Mouse (Mus musculus) layer of hippocampus, adult 11-12 months (tissue): ENCODE data around the gene Cdc37.

ENCODE experiments used
- DNase-seq: peaks from one replicate; pipeline ENCODE4 v3.0.0; 2022; ENCODE audit warnings: low spot score

Cdc37 gene

GRCm38 (mm10) chr9:21135941-21136381, 13.8 kb downstream of the Cdc37 start:
- no peak for DNase-seq

GRCm38 (mm10) chr9:21135329-21135890, 14.4 kb downstream of the Cdc37 start:
- no peak for DNase-seq

DNA sequence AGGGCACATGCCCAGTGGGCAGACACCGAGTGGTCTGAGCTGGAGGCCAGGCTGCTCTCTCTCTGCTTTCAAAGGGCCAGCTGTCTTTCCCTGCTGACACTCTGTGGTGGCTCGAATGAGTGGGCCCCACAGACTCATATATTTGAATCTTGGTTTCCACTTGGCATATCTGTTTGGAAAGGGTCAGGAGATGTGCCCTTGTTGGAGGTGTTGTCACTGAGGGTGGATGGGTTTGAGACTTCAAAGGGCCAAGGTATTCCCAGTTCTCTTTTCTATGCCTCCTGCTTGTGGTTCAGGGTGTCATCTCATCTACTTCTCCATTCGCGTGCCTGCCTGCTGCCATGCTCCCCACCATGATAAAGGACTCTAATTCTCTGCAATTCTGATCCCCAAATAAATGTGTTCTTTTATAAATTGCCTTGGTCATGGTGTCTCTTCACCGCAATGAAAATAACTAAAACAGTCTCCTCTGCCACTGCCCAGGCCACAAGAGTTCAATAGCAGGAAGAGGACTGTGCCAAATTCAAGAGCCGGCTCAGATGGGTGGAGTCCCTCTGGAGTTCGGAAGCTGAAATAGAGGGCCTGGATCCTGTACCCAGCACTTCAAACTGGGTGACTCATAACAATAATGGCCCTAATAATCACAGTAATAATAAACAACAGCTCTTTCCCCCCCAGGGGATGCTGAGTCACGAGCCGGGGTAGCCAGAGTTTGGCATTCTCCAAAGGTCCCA, 15.0 kb downstream of the Cdc37 start:
- DNase-seq, result no peak

- DNase-seq, result no peak
Measured at GRCm38 (mm10) chr9:21133064-21133707, 16.6 kb downstream of the Cdc37 start.

- no peak for DNase-seq
Measured at GRCm38 (mm10) chr9:21132102-21132775, 17.5 kb downstream of the Cdc37 start.

GRCm38 (mm10) chr9:21131059-21131956, 18.5 kb downstream of the Cdc37 start, which contains the start of gene Tyk2:
TSS of gene Tyk2 (minus strand) at chr9:21131243.
- peak; percentile 96 for DNase-seq

DNA sequence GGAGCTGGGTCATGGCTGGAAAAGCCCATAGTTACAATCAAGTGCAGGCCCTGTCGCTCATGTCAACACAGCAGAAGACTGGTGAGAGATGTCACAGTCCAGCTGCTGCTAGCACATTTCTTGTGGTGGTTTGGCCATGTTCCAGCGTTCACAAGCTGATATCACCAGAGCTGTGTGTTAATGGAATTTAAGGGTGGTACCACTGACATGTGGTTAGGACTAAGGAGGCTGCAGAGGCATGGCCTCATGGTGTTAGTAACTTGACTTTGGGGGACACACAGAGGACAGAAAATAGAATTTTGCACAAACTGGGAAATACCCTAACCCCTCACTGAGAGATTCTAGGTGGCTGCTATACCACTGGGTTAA, 23.5 kb downstream of the Cdc37 start:
- DNase-seq, result no peak

DNA sequence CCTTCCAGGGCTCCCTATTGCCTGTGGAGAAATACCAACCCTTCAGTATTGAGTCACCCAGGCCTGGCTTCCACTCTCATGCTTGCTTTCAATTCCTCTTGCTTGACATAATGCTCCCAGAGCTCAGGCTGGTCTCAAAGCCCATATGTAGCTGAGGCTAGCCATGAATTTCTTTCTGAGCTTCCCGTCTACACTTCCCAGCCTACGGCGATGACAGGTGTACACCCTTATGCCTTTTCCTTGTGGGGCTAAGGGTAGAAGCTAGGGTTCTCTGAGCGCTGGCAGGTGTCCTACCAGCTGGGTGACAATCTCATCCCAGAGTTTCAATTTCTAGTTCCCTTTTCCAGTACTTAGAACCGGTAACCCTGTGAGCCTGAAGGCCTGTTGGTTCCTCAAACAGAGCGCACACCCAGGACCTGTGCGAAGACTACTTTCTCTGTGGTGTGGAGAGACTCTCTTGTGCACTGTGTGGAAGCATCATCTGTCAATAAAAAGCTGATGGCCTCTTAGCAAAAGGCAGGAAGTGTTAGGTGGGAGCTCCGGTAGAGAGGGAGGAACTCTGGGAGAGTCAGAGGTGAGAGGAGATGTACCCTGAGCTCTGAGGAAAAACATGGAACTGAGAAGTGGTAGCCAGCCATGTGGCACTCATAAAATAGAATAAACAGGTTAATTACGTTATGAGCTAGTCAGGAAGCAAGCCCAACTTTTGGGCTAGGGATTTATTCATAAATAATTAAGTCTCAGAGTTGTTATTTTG, 24.1 kb downstream of the Cdc37 start:
- DNase-seq, result no peak

GRCm38 (mm10) chr9:21124837-21125236, 24.9 kb downstream of the Cdc37 start:
- DNase-seq, result no peak

DNA sequence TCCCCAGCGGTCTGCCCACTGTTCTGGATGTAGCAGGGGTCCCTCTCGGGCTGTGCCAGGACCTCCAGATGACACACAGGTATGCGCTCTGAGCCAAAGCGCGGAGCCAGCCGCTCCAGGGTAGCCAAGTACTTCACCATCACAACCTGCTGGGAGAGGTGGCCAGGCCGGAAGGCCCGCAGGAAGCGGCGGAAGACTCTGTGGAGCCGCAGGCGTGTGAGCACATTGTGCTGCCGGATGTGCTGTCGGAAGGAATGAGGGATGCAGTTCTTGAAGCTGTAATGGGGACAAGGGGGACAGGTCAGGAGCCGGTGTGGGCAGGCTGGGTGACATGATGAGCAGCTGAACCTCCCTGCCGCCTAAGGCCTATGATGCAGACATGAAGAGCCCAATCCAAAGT, 28.3 kb downstream of the Cdc37 start:
- no peak for DNase-seq

GRCm38 (mm10) chr9:21117073-21117472, 32.7 kb downstream of the Cdc37 start:
- no peak for DNase-seq

GRCm38 (mm10) chr9:21115105-21115504, 34.7 kb downstream of the Cdc37 start:
- no peak for DNase-seq

- DNase-seq, result no peak
Measured at GRCm38 (mm10) chr9:21114190-21114589, 35.6 kb downstream of the Cdc37 start.

DNA sequence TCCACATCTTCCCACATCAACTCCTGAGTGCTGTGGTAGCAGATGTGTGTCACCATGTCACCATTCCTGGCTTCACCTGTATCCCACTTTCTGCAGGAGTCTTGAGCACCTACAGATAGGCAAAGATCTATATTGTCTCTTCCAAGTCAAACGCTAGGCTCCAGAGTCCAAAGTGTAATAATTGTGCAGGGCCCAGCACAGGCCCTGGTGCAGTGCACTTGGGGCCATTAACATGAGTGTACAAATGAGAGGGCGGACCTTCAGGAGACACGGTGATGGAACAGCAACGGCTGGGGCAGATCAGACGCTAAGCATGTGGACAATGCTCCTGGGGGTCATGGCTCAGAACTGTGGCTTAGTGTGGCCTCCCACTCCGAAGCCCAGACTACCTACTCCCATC, 36.0 kb downstream of the Cdc37 start:
- no peak for DNase-seq

DNA sequence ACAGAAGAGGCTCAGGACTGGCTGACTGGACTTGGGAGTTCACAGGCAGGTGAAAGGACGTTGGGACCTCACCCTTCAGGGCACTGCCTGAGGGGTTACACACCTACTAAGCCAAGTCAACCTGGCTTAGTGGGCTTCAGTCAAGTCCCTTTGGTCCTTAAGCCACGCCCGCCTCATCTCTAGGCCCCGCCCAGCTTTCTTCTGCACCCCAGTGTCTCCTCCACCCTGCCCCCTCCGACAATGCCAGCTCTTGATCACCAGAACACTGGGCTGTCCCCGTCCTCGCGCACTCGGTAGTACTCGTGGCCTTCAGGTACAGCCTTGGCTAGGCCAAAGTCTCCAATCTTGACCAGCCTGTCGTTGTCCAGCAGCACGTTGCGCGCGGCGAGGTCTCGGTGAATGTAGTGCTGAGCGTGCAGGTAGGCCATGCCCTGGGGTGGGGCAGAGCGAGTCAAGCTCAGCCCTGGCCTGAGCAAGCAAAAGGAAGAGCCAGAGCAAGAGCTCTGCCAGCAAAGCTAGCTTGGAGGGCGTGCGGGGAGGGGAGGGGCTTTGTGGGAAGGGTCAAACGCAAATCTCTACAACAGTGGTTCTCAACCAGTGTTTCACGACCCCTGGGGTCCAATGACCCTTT, 42.1 kb downstream of the Cdc37 start:
- no peak for DNase-seq

GRCm38 (mm10) chr9:21105760-21106564, 43.8 kb downstream of the Cdc37 start:
- no peak for DNase-seq

- no peak for DNase-seq
Measured at GRCm38 (mm10) chr9:21104814-21105213, 45.0 kb downstream of the Cdc37 start.

- no peak for DNase-seq
Measured at GRCm38 (mm10) chr9:21102076-21102475, 47.7 kb downstream of the Cdc37 start.

- DNase-seq, result no peak
Measured at GRCm38 (mm10) chr9:21100447-21101161, 49.2 kb downstream of the Cdc37 start.
